Mouse (Mus musculus) liver, adult 2 months (tissue): Measurements from ENCODE around the gene Pnp2. TPM values are rescaled to one million over a fixed set of nuclear protein-coding genes. Genes with fewer than 3 reads are reported as not detected.

Experiments
- DNase-seq: peaks from one replicate; pipeline ENCODE4 v3.0.0-alpha.2; 2011; ENCODE audit warnings: low read depth, low spot score; ENCODE audit errors: extremely low read depth
- H3K27ac ChIP-seq: fragments of 200-500 bp; replicated peaks from 2 replicates; pipeline ENCODE4 v1.5.1; 2012; ENCODE audit warnings: low read depth, mild to moderate bottlenecking, control low read depth, inconsistent platforms, low read length; ENCODE audit not compliant: insufficient read depth
- H3K27me3 ChIP-seq: fragments of 200-500 bp; 2 replicates; pipeline ENCODE4 v1.6.1; 2012; ENCODE audit warnings: mild to moderate bottlenecking, moderate library complexity, low read length, inconsistent platforms; ENCODE audit not compliant: control insufficient read depth, insufficient read depth
- H3K36me3 ChIP-seq: fragments of 200-500 bp; 2 replicates; pipeline ENCODE4 v1.6.1; 2012; ENCODE audit warnings: low read length, inconsistent platforms; ENCODE audit not compliant: control insufficient read depth, insufficient read depth
- H3K4me1 ChIP-seq: fragments of 200-500 bp; 2 replicates; pipeline ENCODE4 v1.6.1; 2011; ENCODE audit warnings: low read length; ENCODE audit not compliant: control insufficient read depth, insufficient read depth
- H3K4me3 ChIP-seq: fragments of 200-500 bp; 2 replicates; pipeline ENCODE4 v1.5.1; 2011; ENCODE audit warnings: low read depth, mild to moderate bottlenecking, control low read depth, low read length, moderate library complexity; ENCODE audit not compliant: insufficient read depth
- H3K79me2 ChIP-seq: fragments of 200-500 bp; 2 replicates; pipeline ENCODE4 v1.6.1; 2012; ENCODE audit warnings: inconsistent platforms, mild to moderate bottlenecking, low read length, moderate library complexity; ENCODE audit not compliant: control insufficient read depth, insufficient read depth
- H3K9ac ChIP-seq: fragments of 200-500 bp; 2 replicates; pipeline ENCODE4 v1.6.1; 2012; ENCODE audit warnings: low read depth, mild to moderate bottlenecking, control low read depth, inconsistent platforms, low read length
- CTCF ChIP-seq: fragments of 200-500 bp; IDR thresholded peaks from 2 replicates; pipeline ENCODE4 v1.5.1; 2011; ENCODE audit warnings: low read depth, low read length, control low read depth
- POLR2A ChIP-seq: fragments of 200-500 bp; IDR thresholded peaks from 2 replicates; pipeline ENCODE4 v1.6.1; 2011; ENCODE audit warnings: low read length, control low read depth; ENCODE audit not compliant: insufficient read depth; ENCODE audit errors: extremely low read depth
- WGBS: fragments of 180-500 bp; shearing (Covaris S2); methylation state at CpG from one replicate; pipeline ENCODE4 v1.1.7; 2018; 5-methylcytosine and 5-hydroxymethylcytosine counted together
- polyA plus RNA-seq: library from polyadenylated mRNA; depleted of rRNA; stranded (reverse); fragments of >200 nt; gene quantifications from 2 replicates; pipeline ENCODE4 v1.2.3, GENCODE M21; 2012; rRNA removed
- total RNA-seq: library from RNA; depleted of rRNA; stranded (reverse); fragments of >200 nt; gene quantifications from 2 replicates; pipeline ENCODE4 v1.2.3, GENCODE M21; 2014; rRNA removed

Pnp2 gene
- total and polyA plus RNA-seq, 2 experiments: 1.1 TPM; not detected in 1

DNA sequence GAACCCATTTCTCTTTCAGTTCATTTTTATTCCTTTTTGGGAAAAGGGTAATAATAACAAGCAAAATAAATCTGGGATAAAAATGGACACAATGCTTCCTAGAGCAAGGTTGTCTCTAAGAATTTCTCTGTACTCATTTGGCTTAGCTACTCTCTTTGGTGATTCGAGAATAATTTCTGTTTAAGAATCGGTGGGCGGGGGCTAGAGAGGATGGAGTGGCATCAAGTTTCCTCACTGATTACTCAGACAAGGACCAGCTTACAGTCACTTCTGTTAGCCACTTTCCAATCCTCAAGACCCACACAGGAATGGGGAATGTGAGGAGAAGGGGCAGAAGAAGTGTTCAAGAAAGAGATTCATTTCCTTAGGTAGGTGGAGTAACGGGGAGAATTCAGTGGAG is 53.0 kb downstream of the Pnp2 start:
- no peak overlapping the region for H3K9ac ChIP-seq
- no peaks in the 10 kb centered on the region for H3K79me2 ChIP-seq
- 73% methylated on average over 4 of the region's 4 CpGs for WGBS
- H3K4me3 ChIP-seq: no peak overlapping the region
- H3K4me1 ChIP-seq: peaks cover 19% of the 10 kb centered on the region
- DNase-seq: no peak
- no peaks in the 10 kb centered on the region for H3K27me3 ChIP-seq
- no peak for TF ChIP-seq CTCF
- no peak for TF ChIP-seq POLR2A
- H3K36me3 ChIP-seq: no peaks in the 10 kb centered on the region
- peak overlapping the region; percentile 78 for H3K27ac ChIP-seq

DNA sequence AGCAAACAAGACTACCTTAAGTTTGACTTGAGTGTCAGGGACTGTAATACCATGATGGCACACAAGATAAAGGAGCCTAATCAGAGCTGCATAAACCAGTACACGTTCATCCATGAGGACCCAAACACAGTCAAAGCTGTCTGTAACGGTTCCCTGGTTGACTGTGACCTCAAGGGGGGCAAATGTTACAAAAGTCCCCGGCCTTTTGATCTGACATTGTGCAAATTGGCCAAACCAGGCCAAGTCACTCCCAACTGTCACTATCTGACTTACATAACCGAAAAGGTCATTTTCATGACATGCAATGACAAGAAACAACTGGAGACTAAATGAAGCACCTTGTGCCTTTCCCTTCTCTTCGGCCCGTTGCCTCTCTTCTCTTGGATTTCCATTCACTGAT is 53.8 kb downstream of the Pnp2 start:
- no peak overlapping the region for H3K9ac ChIP-seq
- H3K4me1 ChIP-seq: peaks cover 19% of the 10 kb centered on the region
- no peak overlapping the region for H3K4me3 ChIP-seq
- H3K79me2 ChIP-seq: no peaks in the 10 kb centered on the region
- H3K27ac ChIP-seq: peak overlapping the region; percentile 14; the same call in 1 of the 2 replicates
- 36% methylated on average over 6 of the region's 6 CpGs for WGBS
- H3K27me3 ChIP-seq: no peaks in the 10 kb centered on the region
- TF ChIP-seq CTCF (no peak), POLR2A (no peak)
- H3K36me3 ChIP-seq: no peaks in the 10 kb centered on the region
- peak; percentile 94 for DNase-seq

Other genes with a start within 250 kb of the Pnp2 start
- not detected in 2 replicates for gene Olfr748, start 248.6 kb upstream of the Pnp2 start, total RNA-seq
- gene Olfr748, start 248.6 kb upstream of the Pnp2 start, polyA plus RNA-seq: not detected in 2 replicates
- not detected in 2 replicates for gene Olfr749, start 210.9 kb upstream of the Pnp2 start, total RNA-seq
- gene Olfr749, start 210.9 kb upstream of the Pnp2 start, polyA plus RNA-seq: not detected in 2 replicates
- 10.3 and 12.5 TPM in 2 replicates for gene Ttc5, start 170.5 kb upstream of the Pnp2 start, total RNA-seq
- 7.1 and 8.2 TPM in 2 replicates for gene Ttc5, start 170.5 kb upstream of the Pnp2 start, polyA plus RNA-seq
- 0.92 TPM in 1 of 2 replicates, not detected in the other for gene Ccnb1ip1, start 148.3 kb upstream of the Pnp2 start, total RNA-seq
- not detected in 2 replicates for gene Ccnb1ip1, start 148.3 kb upstream of the Pnp2 start, polyA plus RNA-seq
- 11.0 and 11.5 TPM in 2 replicates for gene Parp2, start 148.2 kb upstream of the Pnp2 start, total RNA-seq
- 4.8 and 6.2 TPM in 2 replicates for gene Parp2, start 148.2 kb upstream of the Pnp2 start, polyA plus RNA-seq
- 9.0 and 14.2 TPM in 2 replicates for gene Tep1, start 85.4 kb upstream of the Pnp2 start, total RNA-seq
- gene Tep1, start 85.4 kb upstream of the Pnp2 start, polyA plus RNA-seq: 9.9 and 13.1 TPM in 2 replicates
- 0.07 and 0.09 TPM in 2 replicates for gene Klhl33, start 58.5 kb upstream of the Pnp2 start, total RNA-seq
- 0.05 TPM in 1 of 2 replicates, not detected in the other for gene Klhl33, start 58.5 kb upstream of the Pnp2 start, polyA plus RNA-seq
- gene Osgep, start 31.1 kb upstream of the Pnp2 start, total RNA-seq: 69.2 and 85.0 TPM in 2 replicates
- 41.5 and 50.1 TPM in 2 replicates for gene Osgep, start 31.1 kb upstream of the Pnp2 start, polyA plus RNA-seq
- 27.8 and 33.6 TPM in 2 replicates for gene Apex1, start 31.0 kb upstream of the Pnp2 start, total RNA-seq
- gene Apex1, start 31.0 kb upstream of the Pnp2 start, polyA plus RNA-seq: 27.1 and 28.4 TPM in 2 replicates
- 11.9 and 18.7 TPM in 2 replicates for gene Pip4p1, start 25.1 kb upstream of the Pnp2 start, total RNA-seq
- 40.5 and 43.6 TPM in 2 replicates for gene Pip4p1, start 25.1 kb upstream of the Pnp2 start, polyA plus RNA-seq
- gene Pnp, start 24.9 kb upstream of the Pnp2 start, total RNA-seq: 102 and 111 TPM in 2 replicates
- 83.1 and 97.7 TPM in 2 replicates for gene Pnp, start 24.9 kb upstream of the Pnp2 start, polyA plus RNA-seq
- 51.7 and 94.7 TPM in 2 replicates for gene Gm49342, start 11.5 kb upstream of the Pnp2 start, total RNA-seq
- 45.7 and 80.3 TPM in 2 replicates for gene Gm49342, start 11.5 kb upstream of the Pnp2 start, polyA plus RNA-seq
- gene Rnase10, start 51.8 kb downstream of the Pnp2 start, total RNA-seq: 0.09 TPM in 1 of 2 replicates, not detected in the other
- 0.09 and 0.11 TPM in 2 replicates for gene Rnase10, start 51.8 kb downstream of the Pnp2 start, polyA plus RNA-seq
- gene Rnase9, start 85.9 kb downstream of the Pnp2 start, total RNA-seq: not detected in 2 replicates
- gene Rnase9, start 85.9 kb downstream of the Pnp2 start, polyA plus RNA-seq: not detected in 2 replicates
- not detected in 2 replicates for gene Rnase11, start 94.2 kb downstream of the Pnp2 start, total RNA-seq
- not detected in 2 replicates for gene Rnase11, start 94.2 kb downstream of the Pnp2 start, polyA plus RNA-seq
- gene Rnase12, start 101.7 kb downstream of the Pnp2 start, total RNA-seq: 0.27 TPM in 1 of 2 replicates, not detected in the other
- not detected in 2 replicates for gene Rnase12, start 101.7 kb downstream of the Pnp2 start, polyA plus RNA-seq
- gene Olfr750, start 118.4 kb downstream of the Pnp2 start, total RNA-seq: not detected in 2 replicates
- not detected in 2 replicates for gene Olfr750, start 118.4 kb downstream of the Pnp2 start, polyA plus RNA-seq
- 1,910 and 2,134 TPM in 2 replicates for gene Rnase4, start 135.1 kb downstream of the Pnp2 start, total RNA-seq
- 1,816 and 2,115 TPM in 2 replicates for gene Rnase4, start 135.1 kb downstream of the Pnp2 start, polyA plus RNA-seq
- gene Ang, start 135.2 kb downstream of the Pnp2 start, total RNA-seq: 224 and 249 TPM in 2 replicates
- 541 and 671 TPM in 2 replicates for gene Ang, start 135.2 kb downstream of the Pnp2 start, polyA plus RNA-seq
- gene Eddm3b, start 158.4 kb downstream of the Pnp2 start, total RNA-seq: not detected in 2 replicates
- gene Eddm3b, start 158.4 kb downstream of the Pnp2 start, polyA plus RNA-seq: not detected in 2 replicates
- gene Rnase6, start 167.9 kb downstream of the Pnp2 start, total RNA-seq: 1.1 and 1.2 TPM in 2 replicates
- gene Rnase6, start 167.9 kb downstream of the Pnp2 start, polyA plus RNA-seq: 0.57 and 1.0 TPM in 2 replicates
- 7.4 and 28.5 TPM in 2 replicates for gene Rnase1, start 190.8 kb downstream of the Pnp2 start, total RNA-seq
- 0.09 TPM in 2 replicates for gene Rnase1, start 190.8 kb downstream of the Pnp2 start, polyA plus RNA-seq
- not detected in 2 replicates for gene Rnase2b, start 206.3 kb downstream of the Pnp2 start, total RNA-seq
- not detected in 2 replicates for gene Rnase2b, start 206.3 kb downstream of the Pnp2 start, polyA plus RNA-seq
- gene Ang2, start 243.2 kb downstream of the Pnp2 start, total RNA-seq: not detected in 2 replicates
- not detected in 2 replicates for gene Ang2, start 243.2 kb downstream of the Pnp2 start, polyA plus RNA-seq
- not detected in 2 replicates for gene Ear14, start 247.4 kb downstream of the Pnp2 start, total RNA-seq
- gene Ear14, start 247.4 kb downstream of the Pnp2 start, polyA plus RNA-seq: not detected in 2 replicates